Mouse (Mus musculus) gastrocnemius, postnatal 36 days (tissue): ENCODE measurements around the gene Aoc2. TPM values are rescaled to one million over a fixed set of nuclear protein-coding genes. Genes with fewer than 3 reads are reported as not detected.
A peak's percentile ranks its signal among the peaks of the same experiment; 100 is the strongest.

Experiments used
- DNase-seq, 2 experiments: peaks; one replicate each; pipeline ENCODE4 v3.0.0; 2022
- intact Hi-C: fragments of 180-260 bp; cut with DNase I; formaldehyde crosslinking; loops from one replicate; pipeline ENCODE4 v1.15.1; 2025
- long read RNA-seq, 2 experiments: library from polyadenylated mRNA; stranded (forward); transcript quantifications; one replicate each; pipeline ENCODE4 v2.0.0; 2021
- total RNA-seq, 2 experiments: library from RNA; stranded (reverse); gene quantifications; 2 replicates each; pipeline ENCODE4 v1.2.3; 2021

Aoc2 gene
- total RNA-seq = 1 to 10 TPM in 1 of 2 experiments, under 1 TPM in 1; 0.92 to 1.2 TPM
- long read RNA-seq, experiment 1 = 0 reads
- long read RNA-seq, experiment 2 = 0 reads

- DNase-seq = no peak
- intact Hi-C loops = no loop called here
Observed at GRCm38 (mm10) chr11:101324763-101325162, at the start of gene Aoc2. Gene Aoc2, plus strand, starts transcription at chr11:101325063.

GRCm38 (mm10) chr11:101275309-101275708, 49.6 kb upstream of the Aoc2 start:
- intact Hi-C loops = no loop called here
- no peak for DNase-seq

GRCm38 (mm10) chr11:101276319-101277070, 48.4 kb upstream of the Aoc2 start:
- intact Hi-C loops = no loop called here
- no peak for DNase-seq

- no peak for DNase-seq
- intact Hi-C loops = no loop called here
Observed at GRCm38 (mm10) chr11:101277381-101278222, 47.3 kb upstream of the Aoc2 start.

GRCm38 (mm10) chr11:101278223-101279192, 46.4 kb upstream of the Aoc2 start, which contains the start of the genes Cntd1 and Coa3:
Gene Cntd1, plus strand, starts transcription at chr11:101279012.
Gene Coa3, minus strand, starts transcription at chr11:101279114.
- DNase-seq = peak; percentile 67 to 75
- intact Hi-C loops = no loop called here

GRCm38 (mm10) chr11:101279193-101279569, 45.7 kb upstream of the Aoc2 start:
- intact Hi-C loops = no loop called here

GRCm38 (mm10) chr11:101280837-101281236, 44.0 kb upstream of the Aoc2 start:
- no peak for DNase-seq
- intact Hi-C loops = no loop called here

More at GRCm38 (mm10) chr11:101279193-101279569, 45.7 kb upstream of the Aoc2 start:
- no peak for DNase-seq

- intact Hi-C loops = no loop called here
- no peak for DNase-seq
Observed at GRCm38 (mm10) chr11:101282896-101283295, 42.0 kb upstream of the Aoc2 start.

GRCm38 (mm10) chr11:101283805-101284204, 41.1 kb upstream of the Aoc2 start:
- DNase-seq = no peak
- intact Hi-C loops = no loop called here

GRCm38 (mm10) chr11:101287306-101287705, 37.6 kb upstream of the Aoc2 start:
- no peak for DNase-seq
- intact Hi-C loops = no loop called here

GRCm38 (mm10) chr11:101291231-101291630, 33.6 kb upstream of the Aoc2 start:
- DNase-seq = no peak
- intact Hi-C loops = no loop called here

- intact Hi-C loops = no loop called here
Observed at GRCm38 (mm10) chr11:101295191-101295590, 29.7 kb upstream of the Aoc2 start.

GRCm38 (mm10) chr11:101300881-101301280, 24.0 kb upstream of the Aoc2 start:
- intact Hi-C loops = no loop called here
- DNase-seq = no peak

More at GRCm38 (mm10) chr11:101295191-101295590, 29.7 kb upstream of the Aoc2 start:
- DNase-seq = no peak

GRCm38 (mm10) chr11:101301299-101302003, 23.4 kb upstream of the Aoc2 start:
- peak in 1 of 2 experiments; percentile 18 for DNase-seq
- intact Hi-C loops = loop anchor here (2.0 kb wide), 1 partner anchor 87 kb away; no protein-coding TSS in a partner anchor

- peak; percentile 93 to 94 for DNase-seq
- intact Hi-C loops = loop anchor here (2.0 kb wide), 1 partner anchor 87 kb away; no protein-coding TSS in a partner anchor
Observed at GRCm38 (mm10) chr11:101302004-101302798, 22.7 kb upstream of the Aoc2 start, which contains the start of gene Becn1. Gene Becn1, minus strand, starts transcription at chr11:101302286.

GRCm38 (mm10) chr11:101307744-101308143, 17.1 kb upstream of the Aoc2 start:
- intact Hi-C loops = no loop called here

GRCm38 (mm10) chr11:101311083-101311482, 13.8 kb upstream of the Aoc2 start:
- intact Hi-C loops = no loop called here
- no peak for DNase-seq

More at GRCm38 (mm10) chr11:101307744-101308143, 17.1 kb upstream of the Aoc2 start:
- no peak for DNase-seq

GRCm38 (mm10) chr11:101312150-101312549, 12.7 kb upstream of the Aoc2 start:
- DNase-seq = no peak
- intact Hi-C loops = no loop called here
